Mouse (Mus musculus): ENCODE data around the gene Sema3a. TPM values are rescaled to one million over a fixed set of nuclear protein-coding genes. Genes with fewer than 3 reads are reported as not detected.
"Not testable (repeated sequence)": the region's sequence is repeated elsewhere in the genome, so short reads cannot be mapped to it uniquely, and the experiment has no call there.

The Sema3a gene
- total RNA-seq, 2 experiments from 2014 or later, result 36.5 to 38.5 TPM

DNA sequence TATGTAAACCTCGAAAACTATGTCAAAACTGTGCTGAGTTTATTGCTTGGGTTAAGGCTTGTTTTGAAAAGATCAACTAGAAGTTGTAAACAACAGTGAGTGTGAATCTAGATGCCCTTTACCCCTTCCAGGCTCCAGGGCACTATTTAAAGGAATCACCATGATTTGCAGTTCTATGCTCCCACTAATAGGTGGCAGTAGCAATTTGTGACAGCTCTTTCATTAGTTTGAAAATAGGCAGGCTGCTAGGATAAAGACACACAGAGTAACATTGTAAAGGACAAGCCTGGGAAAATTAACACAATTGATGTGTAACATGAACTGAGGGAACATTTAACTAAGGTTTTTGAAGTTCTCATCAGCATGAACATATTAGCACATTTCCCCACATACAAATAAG is 280.2 kb downstream of the Sema3a start:
- DNase-seq (ENCODE audit: extremely low spot score in 1 of 2, low spot score in 2 of 2), result no peak
- intact Hi-C loops (cut with DNase I), result no loop called here

DNA sequence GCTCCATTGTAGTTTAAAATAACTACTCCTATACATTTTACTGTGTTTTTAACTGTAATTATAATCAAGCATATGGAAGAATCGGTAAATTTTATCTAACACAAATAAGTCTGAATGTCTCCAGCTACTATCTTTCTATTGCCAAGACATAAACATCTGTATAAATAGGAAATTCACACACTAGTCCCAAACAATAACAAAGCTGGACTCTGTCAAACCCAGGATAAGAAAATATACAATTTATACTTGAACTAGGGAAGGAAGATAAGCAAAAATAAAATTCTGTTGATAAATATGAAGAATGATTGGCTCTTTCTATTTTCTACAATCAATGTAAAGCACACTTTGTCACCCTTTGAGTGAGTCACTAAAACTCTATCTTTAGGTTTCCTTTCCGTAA is 280.9 kb downstream of the Sema3a start:
- intact Hi-C loops (cut with DNase I), result no loop called here

DNA sequence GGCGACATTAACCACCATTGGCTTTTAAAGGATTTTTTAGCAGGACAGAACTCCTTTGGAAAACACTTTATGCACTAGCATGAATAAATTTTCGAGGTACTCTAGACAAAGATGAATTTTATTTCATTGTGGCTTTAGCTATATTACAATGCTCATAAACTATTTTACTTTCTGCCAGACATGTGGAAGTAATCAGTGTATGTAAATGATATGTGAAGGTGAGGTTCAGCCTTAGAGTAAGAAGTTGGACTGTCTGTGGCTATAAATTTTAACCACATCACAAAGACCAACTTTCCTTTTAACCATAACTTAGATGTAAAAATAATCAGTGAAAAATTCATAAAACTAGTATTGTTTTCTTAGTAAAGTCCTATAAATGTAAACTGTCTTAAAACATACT is 286.7 kb downstream of the Sema3a start:
- DNase-seq (ENCODE audit: extremely low spot score in 1 of 2, low spot score in 2 of 2), result no peak
- intact Hi-C loops (cut with DNase I), result no loop called here

More for the DNA sequence above, 280.9 kb downstream of the Sema3a start:
- no peak for DNase-seq (ENCODE audit: extremely low spot score in 1 of 2, low spot score in 2 of 2)

DNA sequence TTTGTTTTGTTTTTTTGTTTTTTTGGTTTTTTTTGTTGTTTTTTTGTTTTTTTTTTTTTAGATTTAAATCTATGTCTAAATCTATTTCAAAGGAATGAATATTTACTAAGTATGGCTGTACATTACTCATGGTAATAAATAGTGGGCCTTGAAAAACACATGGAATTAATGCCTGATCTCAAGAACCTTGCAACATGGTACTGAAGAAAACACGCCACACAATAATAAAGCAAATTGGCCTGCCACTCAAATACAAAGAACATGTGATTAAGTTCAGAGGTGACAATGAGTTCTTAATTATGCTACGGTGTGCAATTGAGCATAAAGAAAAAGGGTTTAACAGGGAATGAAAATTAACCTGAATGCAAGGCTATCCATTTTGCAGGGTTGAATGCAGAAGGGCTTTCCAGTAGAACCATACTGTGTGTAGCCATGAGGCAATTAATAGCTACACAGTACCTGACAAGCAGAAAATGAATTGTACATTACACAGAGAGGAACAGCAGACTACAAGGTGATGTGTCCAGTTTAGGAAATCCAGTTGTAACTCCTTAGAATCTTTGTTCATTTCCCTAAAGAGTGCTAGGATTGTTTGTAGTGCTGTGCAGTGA is 288.8 kb downstream of the Sema3a start:
- DNase-seq (ENCODE audit: extremely low spot score in 1 of 2, low spot score in 2 of 2), result no peak
- intact Hi-C loops (cut with DNase I), result no loop called here

DNA sequence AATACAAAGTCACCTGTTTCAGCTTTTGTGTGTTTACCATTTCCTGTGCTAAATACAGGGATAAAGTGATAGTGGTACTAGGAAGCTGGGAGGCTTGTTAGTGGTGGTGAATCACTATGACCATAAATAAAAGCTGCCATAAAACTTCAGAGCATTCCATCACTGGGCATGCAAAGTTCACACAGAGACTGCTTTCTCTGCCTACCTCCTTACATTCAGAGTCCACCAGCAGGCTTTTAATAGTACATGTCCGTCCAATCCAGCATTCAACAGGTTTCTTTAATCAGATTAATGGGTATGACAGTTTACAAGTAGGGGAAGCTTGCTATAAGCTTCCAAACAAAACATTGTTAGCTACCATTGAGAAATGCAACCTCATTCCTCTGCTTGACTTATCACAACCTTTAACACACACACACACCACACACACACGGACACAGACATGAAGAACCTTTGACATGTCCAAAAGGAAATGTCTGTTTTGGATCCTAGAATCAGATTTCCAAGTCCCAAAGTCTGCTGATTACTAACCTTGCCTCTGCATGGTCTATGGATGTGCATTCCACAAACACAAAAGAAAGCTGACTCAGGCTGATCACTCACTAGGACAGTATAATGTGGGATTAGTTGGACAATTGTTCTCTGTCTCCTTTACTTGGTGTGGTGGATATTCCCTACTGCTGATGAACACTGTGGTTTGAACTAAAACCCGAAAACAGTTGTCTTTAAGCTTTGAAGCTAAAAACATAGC is 291.9 kb downstream of the Sema3a start:
- intact Hi-C loops (cut with DNase I), result no loop called here

DNA sequence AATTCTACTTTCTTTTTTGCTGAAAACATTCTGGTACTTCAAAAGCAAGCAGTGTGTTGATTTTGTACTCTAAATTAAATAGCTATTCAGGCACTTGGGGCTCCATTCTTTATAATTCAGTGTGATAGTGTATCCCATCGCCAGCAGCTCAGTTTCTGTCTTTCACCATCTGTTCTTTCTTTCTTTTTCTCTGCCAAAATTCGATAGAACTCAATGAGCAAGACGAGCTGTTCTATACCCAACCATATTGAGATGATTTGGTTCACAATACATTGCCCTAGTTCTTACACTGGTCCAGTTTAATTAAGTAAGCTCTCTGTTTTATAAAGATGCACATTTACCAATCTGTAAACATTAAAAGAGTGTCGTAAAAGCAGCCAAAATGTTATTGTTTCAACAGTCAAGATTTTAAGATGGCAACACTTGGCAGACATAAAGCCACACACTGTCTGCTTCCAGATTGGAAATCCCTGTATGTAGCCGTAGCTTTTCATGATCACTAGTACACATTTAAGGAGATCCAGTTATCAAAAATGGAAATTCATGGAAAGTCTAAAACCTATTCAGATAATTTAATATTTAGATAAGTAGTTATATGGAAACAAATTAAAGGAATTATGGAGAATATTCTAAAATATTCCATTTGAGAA is 296.2 kb downstream of the Sema3a start:
- DNase-seq (ENCODE audit: extremely low spot score in 1 of 2, low spot score in 2 of 2), result peak in 1 of 2 experiments; percentile 26
- intact Hi-C loops (cut with DNase I), result no loop called here

More for the DNA sequence above, 291.9 kb downstream of the Sema3a start:
- DNase-seq (ENCODE audit: extremely low spot score in 1 of 2, low spot score in 2 of 2), result no peak

DNA sequence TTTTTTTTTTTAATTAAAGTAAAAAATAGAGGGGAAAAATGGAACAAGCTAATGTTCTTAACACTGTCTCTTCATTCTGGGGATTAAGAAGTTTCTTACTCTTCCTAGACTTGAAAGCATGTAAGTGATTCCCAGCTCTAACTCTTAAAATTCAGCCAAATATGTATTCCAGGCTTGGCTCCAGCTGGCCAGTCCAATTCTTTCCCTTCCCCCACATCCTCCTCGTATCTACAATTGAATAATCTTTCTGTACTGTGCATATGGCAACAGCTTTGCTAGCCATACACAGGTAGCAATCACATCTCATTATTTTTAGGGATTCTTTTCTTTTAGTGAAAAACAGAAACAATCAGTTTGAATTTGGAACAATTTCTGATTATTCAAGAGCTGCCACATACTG is 303.5 kb downstream of the Sema3a start:
- intact Hi-C loops (cut with DNase I), result no loop called here
- no peak for DNase-seq (ENCODE audit: extremely low spot score in 1 of 2, low spot score in 2 of 2)

DNA sequence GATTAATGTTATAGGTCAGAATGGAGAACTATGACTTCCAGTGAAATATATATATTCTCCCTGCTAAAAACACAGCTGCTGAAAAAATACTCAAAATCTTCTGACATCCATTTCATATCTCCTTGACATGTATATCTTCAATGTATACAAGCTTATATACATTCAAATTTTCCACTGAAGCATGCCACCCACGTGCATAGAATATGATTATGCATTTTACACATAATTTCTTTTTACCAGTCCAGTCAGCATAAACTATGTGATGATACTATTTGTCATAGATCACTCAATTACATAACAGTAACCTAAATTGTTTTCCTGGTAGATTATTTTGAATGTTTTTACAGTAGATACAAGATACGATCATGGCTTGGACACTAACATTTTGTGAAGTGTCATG is 306.6 kb downstream of the Sema3a start:
- DNase-seq (ENCODE audit: extremely low spot score in 1 of 2, low spot score in 2 of 2), result no peak
- intact Hi-C loops (cut with DNase I), result no loop called here

DNA sequence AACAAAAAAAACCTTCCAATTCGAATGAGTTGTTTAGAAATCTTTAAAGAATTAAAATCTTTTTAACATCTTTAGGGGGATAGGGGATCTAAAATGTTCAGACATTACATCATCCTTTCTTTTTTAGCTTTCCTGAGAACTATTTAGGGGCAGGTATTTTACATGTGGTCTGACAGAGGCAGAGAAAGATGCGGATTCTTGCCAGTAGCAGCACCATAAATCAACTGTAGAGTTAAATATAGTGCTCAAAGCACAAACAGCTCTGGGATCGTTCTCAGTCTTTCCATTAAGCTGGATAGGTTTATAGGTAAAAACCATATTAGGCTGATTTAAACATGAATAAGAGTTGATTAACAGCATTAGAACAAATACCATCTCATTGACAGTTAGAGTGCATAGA is 307.4 kb downstream of the Sema3a start:
- no peak for DNase-seq (ENCODE audit: extremely low spot score in 1 of 2, low spot score in 2 of 2)
- intact Hi-C loops (cut with DNase I), result no loop called here

DNA sequence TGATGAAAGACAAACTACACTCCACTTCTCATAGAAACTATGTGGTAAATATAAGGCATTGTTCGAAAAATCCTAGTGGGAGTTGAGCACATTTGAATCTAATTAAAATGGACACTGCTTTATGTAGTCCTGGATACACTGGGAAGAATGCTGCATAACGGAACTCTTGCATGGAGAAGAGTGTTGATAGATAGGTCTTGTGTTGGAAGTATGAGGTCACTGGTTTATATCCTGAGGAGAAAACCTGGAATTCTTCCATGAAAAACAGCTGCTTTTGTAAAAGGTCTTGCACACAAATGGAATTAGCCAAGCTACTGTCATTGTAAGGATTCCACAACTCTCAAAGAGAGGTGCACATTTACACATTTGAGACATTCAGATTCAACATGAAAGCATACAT is 308.1 kb downstream of the Sema3a start:
- DNase-seq (ENCODE audit: extremely low spot score in 1 of 2, low spot score in 2 of 2), result no peak
- intact Hi-C loops (cut with DNase I), result no loop called here

DNA sequence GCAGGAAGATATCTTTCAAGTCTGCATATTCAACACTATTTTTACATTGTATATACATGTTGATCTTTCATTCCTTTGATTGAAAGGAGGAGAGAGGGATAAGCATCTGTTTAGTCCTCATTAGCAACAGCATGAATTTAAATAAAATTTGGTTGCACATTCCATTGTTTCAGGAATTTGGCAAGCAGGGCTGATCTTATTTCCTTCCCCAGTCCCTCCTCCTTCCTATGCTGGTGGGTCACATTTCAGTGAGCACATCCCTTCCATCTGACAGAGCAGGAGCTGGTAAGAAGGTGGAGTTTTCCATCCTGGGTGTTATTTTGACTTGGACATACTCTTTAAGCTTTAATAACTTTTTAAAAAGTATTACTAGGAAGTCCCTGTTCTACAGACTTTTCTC is 315.9 kb downstream of the Sema3a start:
- intact Hi-C loops (cut with DNase I), result no loop called here

DNA sequence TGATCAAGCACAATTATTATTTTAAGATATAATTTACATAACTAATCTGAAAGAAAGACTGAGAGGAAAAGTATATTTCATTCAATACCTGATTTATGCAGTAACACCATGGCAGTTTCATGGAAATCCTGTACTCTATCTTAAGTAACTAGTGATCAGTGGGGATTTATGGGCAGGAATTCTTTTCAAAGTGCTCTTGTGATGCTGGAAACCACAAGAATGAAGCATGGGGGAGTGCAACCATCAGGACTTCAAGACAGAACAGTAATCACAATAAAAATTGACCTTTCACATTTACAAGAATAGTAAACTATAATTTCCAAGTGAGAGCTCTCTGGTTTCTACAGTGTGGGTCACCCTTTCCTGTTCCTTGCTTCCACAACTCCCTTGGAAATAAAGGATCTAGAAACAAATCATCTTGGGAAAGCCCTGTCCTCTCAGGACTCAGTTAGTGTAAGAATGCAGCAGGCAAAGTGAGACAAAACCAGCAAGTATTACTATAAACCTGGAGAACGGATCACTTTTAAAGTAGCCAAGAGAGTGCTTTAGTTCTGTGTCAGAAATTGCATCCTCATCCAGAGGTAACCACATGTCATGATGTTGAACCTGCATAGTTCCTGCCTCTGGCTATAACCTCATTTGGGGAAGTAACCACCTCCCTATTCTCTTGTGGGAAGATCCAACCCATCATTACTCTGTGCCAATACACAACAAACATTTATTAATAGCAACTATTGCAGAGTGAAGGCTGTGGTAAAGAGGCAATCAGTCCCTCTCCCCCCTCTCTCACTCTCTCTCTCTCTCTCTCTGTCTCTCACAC is 335.2 kb downstream of the Sema3a start:
- DNase-seq (ENCODE audit: extremely low spot score in 1 of 2, low spot score in 2 of 2), result no peak
- intact Hi-C loops (cut with DNase I), result no loop called here

More for the DNA sequence above, 315.9 kb downstream of the Sema3a start:
- DNase-seq (ENCODE audit: extremely low spot score in 1 of 2, low spot score in 2 of 2), result no peak

DNA sequence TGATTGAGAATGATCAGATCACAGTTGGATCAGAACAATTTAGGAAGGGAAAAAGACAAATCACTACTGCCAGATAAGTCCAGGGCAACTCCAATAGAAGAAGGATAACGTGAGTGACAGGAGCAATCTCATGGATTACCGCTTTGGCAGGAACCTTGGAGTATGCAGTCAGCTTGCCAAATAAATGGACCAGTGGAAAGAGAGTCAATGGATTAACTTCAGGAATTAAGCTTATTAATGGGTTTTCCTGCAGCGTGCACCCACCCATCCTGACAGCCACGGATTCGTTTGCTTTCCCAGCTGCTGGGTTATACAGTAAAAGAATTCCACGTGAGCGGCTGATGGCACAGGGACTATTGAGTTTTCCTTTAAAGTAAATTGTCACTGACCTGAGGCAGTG is 343.6 kb downstream of the Sema3a start:
- DNase-seq (ENCODE audit: extremely low spot score in 1 of 2, low spot score in 2 of 2), result peak in 1 of 2 experiments; percentile 11
- intact Hi-C loops (cut with DNase I), result no loop called here

DNA sequence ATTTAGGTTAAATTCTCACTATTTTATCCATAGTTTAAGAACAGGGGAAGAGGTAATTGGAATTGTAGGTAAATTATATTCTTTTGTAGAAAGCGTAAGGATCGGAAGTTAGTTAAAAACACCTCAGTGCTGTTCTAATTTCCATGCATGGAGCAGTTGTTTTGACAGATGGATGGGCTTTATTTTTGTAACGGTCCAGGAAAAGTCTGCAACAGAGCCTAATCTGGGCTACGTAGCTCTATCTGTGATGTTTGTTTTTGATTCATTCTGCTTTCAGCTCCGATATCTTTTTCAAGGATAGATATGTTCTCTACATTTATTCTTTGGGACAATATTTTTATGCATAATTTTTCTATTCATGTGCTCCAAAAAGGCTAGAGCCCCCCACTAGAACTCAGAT is 344.2 kb downstream of the Sema3a start:
- intact Hi-C loops (cut with DNase I), result no loop called here

DNA sequence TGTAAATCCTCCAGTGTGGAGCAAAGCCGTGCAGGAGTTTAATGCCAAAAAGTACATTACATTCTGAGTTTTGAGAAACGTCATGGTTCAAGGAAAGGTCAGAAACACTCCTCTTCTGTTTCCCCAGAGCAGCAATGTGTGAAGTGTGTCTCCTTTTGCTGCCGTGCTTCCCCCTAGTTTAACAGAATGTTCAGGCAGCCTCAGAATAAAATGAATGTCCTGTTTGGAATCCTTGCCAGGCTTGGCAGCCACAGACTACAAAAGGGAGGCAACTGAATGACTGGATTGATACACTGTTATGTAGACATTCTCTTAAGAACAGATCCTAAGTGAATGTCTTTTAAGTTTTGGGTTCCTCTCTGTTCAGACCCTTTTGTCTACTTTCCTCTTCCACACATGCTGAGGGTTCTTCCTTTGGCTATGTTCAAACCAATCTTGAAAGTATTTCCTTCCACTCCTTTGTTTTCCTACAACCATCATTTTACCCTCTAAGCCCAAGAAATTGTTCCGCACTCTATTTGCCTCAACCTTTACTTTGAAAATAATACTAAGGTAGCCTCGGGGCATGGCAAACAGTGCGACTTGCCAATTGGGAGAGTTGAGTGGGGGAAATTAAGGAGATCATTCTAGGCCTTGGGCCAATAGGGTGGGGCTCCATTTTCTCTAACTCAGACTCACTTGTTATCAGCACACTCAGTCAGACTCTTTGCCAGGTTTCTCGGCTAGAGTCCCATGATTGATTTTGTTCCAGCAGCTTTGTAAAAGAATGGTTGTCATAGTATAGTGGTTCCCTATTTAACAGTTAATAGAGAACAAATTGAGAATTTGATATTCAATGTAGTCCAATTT is 345.1 kb downstream of the Sema3a start:
- intact Hi-C loops (cut with DNase I), result no loop called here
- peak; percentile 21 to 30 for DNase-seq (ENCODE audit: extremely low spot score in 1 of 2, low spot score in 2 of 2)

More for the DNA sequence above, 344.2 kb downstream of the Sema3a start:
- DNase-seq (ENCODE audit: extremely low spot score in 1 of 2, low spot score in 2 of 2), result peak in 1 of 2 experiments; percentile 31

DNA sequence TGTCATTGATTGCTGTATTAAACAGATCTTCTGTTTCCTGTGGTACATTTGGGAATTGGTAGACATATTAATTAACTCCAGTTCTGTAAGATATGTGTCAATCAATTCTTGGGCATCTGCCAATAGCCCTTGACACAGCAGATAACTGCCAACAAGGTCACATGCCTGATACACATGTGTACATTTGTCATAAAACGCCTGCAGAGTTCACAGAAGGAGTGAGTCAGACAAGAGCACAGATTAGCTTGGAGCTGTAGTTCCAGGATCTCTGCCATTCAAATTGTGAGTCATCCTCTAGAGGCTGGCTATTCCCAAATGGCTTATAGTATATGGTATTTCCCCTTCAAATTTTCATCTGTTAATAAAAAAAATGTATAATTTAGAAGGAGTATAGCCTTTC is 352.4 kb downstream of the Sema3a start:
- intact Hi-C loops (cut with DNase I), result no loop called here

DNA sequence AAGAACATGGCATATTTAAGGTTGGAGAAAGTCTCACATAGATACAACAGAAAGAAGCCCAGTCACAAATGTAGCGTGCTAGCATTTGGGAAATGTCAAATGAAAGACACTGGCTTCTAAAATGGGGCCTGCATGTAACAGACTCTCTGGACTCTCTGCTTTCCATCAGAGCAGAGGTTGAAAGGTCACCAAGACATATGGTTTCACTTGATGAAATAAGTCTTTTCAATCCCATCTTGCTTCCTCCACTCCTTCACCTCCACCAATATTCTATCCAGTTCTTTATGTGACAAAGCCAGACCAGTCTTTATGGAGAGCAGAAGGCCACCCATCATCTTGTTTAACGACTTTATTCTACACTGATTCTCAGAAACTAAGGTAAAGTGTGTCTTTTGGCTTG is 363.5 kb downstream of the Sema3a start:
- DNase-seq (ENCODE audit: extremely low spot score in 1 of 2, low spot score in 2 of 2), result no peak
- intact Hi-C loops (cut with DNase I), result no loop called here

More for the DNA sequence above, 352.4 kb downstream of the Sema3a start:
- DNase-seq (ENCODE audit: extremely low spot score in 1 of 2, low spot score in 2 of 2), result no peak

DNA sequence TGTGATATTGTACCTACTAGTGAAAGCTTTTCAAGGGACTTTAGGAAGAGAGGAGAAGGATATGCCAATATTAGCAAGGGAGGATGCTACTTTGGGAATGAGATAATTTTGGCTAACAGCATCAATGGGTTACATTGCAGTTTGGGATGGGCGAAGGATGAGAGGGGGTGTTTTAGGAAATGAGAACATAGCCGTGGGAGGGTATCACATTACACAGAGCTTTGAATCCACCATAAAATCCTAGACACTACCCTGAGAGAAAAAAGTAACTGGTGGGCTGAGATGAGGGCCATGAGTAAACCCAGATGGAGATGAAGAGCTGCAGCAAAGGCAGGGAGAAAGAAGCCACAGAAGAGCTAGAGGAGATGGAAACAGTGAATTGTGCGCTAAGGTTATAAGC is 370.8 kb downstream of the Sema3a start:
- intact Hi-C loops (cut with DNase I); DNase-seq (ENCODE audit: extremely low spot score in 1 of 2, low spot score in 2 of 2): not testable (repeated sequence)
